Mouse (Mus musculus) layer of hippocampus, postnatal 10 days (tissue): ENCODE results near the gene AA467197. TPM values are rescaled to one million over a fixed set of nuclear protein-coding genes. Genes with fewer than 3 reads are reported as not detected.

ENCODE experiments used
- microRNA-seq, 2 experiments: library from miRNA; unstranded; fragments of <30 nt; microRNA quantifications; one replicate each; pipeline ENCODE4 v1.2.0; 2021
- total RNA-seq, 2 experiments: library from RNA; stranded (reverse); gene quantifications; 2 replicates each; pipeline ENCODE4 v1.2.3; 2021

The AA467197 gene
- total RNA-seq, 2 experiments from 2014 or later: 0.48 TPM; not detected in 1

Small RNA genes within 50 kb of the gene (microRNA-seq; reads per million reads assigned to microRNA genes)
- gene Mir147: 1.3 to 2.2 reads per million in 2 experiments

Other genes with a start within 250 kb of the AA467197 start
- under 1 TPM; 0.25 to 0.36 TPM for gene Slc28a2, start 210.5 kb upstream of the AA467197 start, total RNA-seq
- not detected for gene Gm14085, start 152.0 kb upstream of the AA467197 start, total RNA-seq
- gene Gatm, start 25.7 kb upstream of the AA467197 start, total RNA-seq: 10 to 100 TPM; 66.9 to 67.1 TPM
- 10 to 100 TPM; 28.7 to 31.1 TPM for gene Slc30a4, start 65.7 kb downstream of the AA467197 start, total RNA-seq
- 10 to 100 TPM; 32.0 to 36.3 TPM for gene Bloc1s6, start 101.5 kb downstream of the AA467197 start, total RNA-seq
- gene Sqor, start 128.3 kb downstream of the AA467197 start, total RNA-seq: 1 to 10 TPM; 3.4 to 6.9 TPM